Mouse (Mus musculus) retina, adult 2 months (tissue): ENCODE data around the gene Cts7.

Experiments
- DNase-seq: peaks from one replicate; pipeline ENCODE4 v3.0.0-alpha.2; 2012; ENCODE audit warnings: low read depth, low spot score

The Cts7 gene

DNA sequence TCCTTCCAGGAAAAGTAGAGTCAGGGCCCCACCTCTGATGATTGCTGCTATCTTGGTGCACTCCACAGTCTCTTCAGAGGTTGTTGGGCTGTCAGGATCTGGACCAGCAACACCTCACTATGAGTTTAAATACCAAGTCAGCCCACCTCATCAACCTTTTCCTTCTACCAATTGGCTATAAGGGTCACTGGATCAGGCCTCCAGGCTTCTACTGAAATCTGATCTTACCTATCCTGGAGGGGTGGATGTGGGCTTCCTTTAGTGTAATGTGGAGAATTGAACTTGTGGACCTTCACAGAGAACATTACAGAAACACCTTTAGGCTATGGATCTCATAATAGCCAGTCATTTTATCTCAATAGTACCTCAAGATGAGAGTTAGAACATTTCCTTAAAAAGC is at the start of gene Cts7:
TSS of gene Cts7 (minus strand) at position 101 of the 400 bp plus-strand sequence.
- no peak for DNase-seq
